Mouse (Mus musculus): ENCODE results near the gene Ermp1. TPM values are rescaled to one million over a fixed set of nuclear protein-coding genes. Genes with fewer than 3 reads are reported as not detected.

The Ermp1 gene
- polyA plus RNA-seq, 1 experiment from 2014 or later: 6.3 TPM

GRCm38 (mm10) chr19:29644747-29645146, 3.5 kb downstream of the Ermp1 start:
- Histone ChIP-seq H3K4me1 (replicated peaks) (peaks cover 16% of the 10 kb centered on the region), H3K27ac (no peak overlapping the region), H3K4me2 (no peak overlapping the region), H3K27me3 (0 out of 2 replicates have a peak, but pooled peaks cover 5% of the 10 kb centered on the region), H3K36me3 (no peaks in the 10 kb centered on the region; the same call in 1 of the 2 replicates), H3K9ac (no peak overlapping the region), H3K4me3 (no peak overlapping the region), H3K9me3 (replicated peaks) (no peaks in the 10 kb centered on the region)
- ATAC-seq (replicated peaks; ENCODE audit: insufficient number of reproducible peaks, insufficient read depth, low FRiP score, low read depth): no peak
- 92% methylated on average over 6 of the region's 6 CpGs for WGBS

GRCm38 (mm10) chr19:29643194-29643922, 4.9 kb downstream of the Ermp1 start:
- H3K9me3 ChIP-seq (replicated peaks): no peaks in the 10 kb centered on the region
- no peak for ATAC-seq (replicated peaks; ENCODE audit: insufficient number of reproducible peaks, insufficient read depth, low FRiP score, low read depth)
- WGBS: 85% methylated on average over 11 of the region's 11 CpGs
- H3K27me3 ChIP-seq: 0 out of 2 replicates have a peak, but pooled peaks cover 3% of the 10 kb centered on the region
- H3K4me2 ChIP-seq: no peak overlapping the region
- H3K4me1 ChIP-seq (replicated peaks): peaks cover 14% of the 10 kb centered on the region
- H3K9ac ChIP-seq: no peak overlapping the region
- no peak overlapping the region for H3K4me3 ChIP-seq
- H3K27ac ChIP-seq: no peak overlapping the region
- no peaks in the 10 kb centered on the region; the same call in 1 of the 2 replicates for H3K36me3 ChIP-seq

- 0 out of 2 replicates have a peak, but pooled peaks cover 3% of the 10 kb centered on the region for H3K27me3 ChIP-seq
- ATAC-seq (replicated peaks; ENCODE audit: insufficient number of reproducible peaks, insufficient read depth, low FRiP score, low read depth): no peak
- H3K4me1 ChIP-seq (replicated peaks): peaks cover 13% of the 10 kb centered on the region
- no peak overlapping the region for H3K4me2 ChIP-seq
- H3K27ac ChIP-seq: no peak overlapping the region
- H3K4me3 ChIP-seq: no peak overlapping the region
- H3K9ac ChIP-seq: no peak overlapping the region
- H3K36me3 ChIP-seq: no peaks in the 10 kb centered on the region; the same call in 1 of the 2 replicates
- WGBS: 53% methylated on average over 6 of the region's 6 CpGs
- H3K9me3 ChIP-seq (replicated peaks): no peaks in the 10 kb centered on the region
Observed at GRCm38 (mm10) chr19:29642211-29642610, 6.0 kb downstream of the Ermp1 start.

- H3K4me1 ChIP-seq (replicated peaks): peaks cover 13% of the 10 kb centered on the region
- no peak overlapping the region; the same call in 1 of the 2 replicates for H3K27ac ChIP-seq
- H3K36me3 ChIP-seq: no peaks in the 10 kb centered on the region; the same call in 1 of the 2 replicates
- 0 out of 2 replicates have a peak, but pooled peaks cover 3% of the 10 kb centered on the region for H3K27me3 ChIP-seq
- no peak overlapping the region for H3K9ac ChIP-seq
- 0 out of 2 replicates have a peak overlapping the region, but pooled peaks have one; percentile 7 for H3K4me3 ChIP-seq
- ATAC-seq (replicated peaks; ENCODE audit: insufficient number of reproducible peaks, insufficient read depth, low FRiP score, low read depth): no peak
- H3K9me3 ChIP-seq (replicated peaks): no peaks in the 10 kb centered on the region
- WGBS: 76% methylated on average over 5 of the region's 5 CpGs
- H3K4me2 ChIP-seq: peak overlapping the region; percentile 29
Observed at GRCm38 (mm10) chr19:29641510-29641909, 6.7 kb downstream of the Ermp1 start.

GRCm38 (mm10) chr19:29641055-29641454, 7.2 kb downstream of the Ermp1 start:
- no peaks in the 10 kb centered on the region; the same call in 1 of the 2 replicates for H3K36me3 ChIP-seq
- no peak overlapping the region for H3K9ac ChIP-seq
- 0 out of 2 replicates have a peak, but pooled peaks cover 3% of the 10 kb centered on the region for H3K27me3 ChIP-seq
- no peak overlapping the region for H3K27ac ChIP-seq
- ATAC-seq (replicated peaks; ENCODE audit: insufficient number of reproducible peaks, insufficient read depth, low FRiP score, low read depth): peak; percentile 55; the same call in 1 of the 2 replicates
- 44% methylated on average over 9 of the region's 9 CpGs for WGBS
- H3K4me2 ChIP-seq: peak overlapping the region; percentile 29
- H3K9me3 ChIP-seq (replicated peaks): no peaks in the 10 kb centered on the region
- H3K4me3 ChIP-seq: peak overlapping the region; percentile 7; the same call in 1 of the 2 replicates
- peaks cover 13% of the 10 kb centered on the region for H3K4me1 ChIP-seq (replicated peaks)

GRCm38 (mm10) chr19:29612102-29612501, 36.1 kb downstream of the Ermp1 start:
- Histone ChIP-seq H3K27me3 (peaks cover 44% of the 10 kb centered on the region), H3K9me3 (replicated peaks) (no peaks in the 10 kb centered on the region), H3K4me1 (replicated peaks) (peaks cover 6% of the 10 kb centered on the region), H3K36me3 (no peaks in the 10 kb centered on the region; the same call in 1 of the 2 replicates), H3K9ac (no peak overlapping the region), H3K27ac (no peak overlapping the region), H3K4me3 (no peak overlapping the region), H3K4me2 (no peak overlapping the region)
- 84% methylated on average over 2 of the region's 2 CpGs for WGBS
- ATAC-seq (replicated peaks; ENCODE audit: insufficient number of reproducible peaks, insufficient read depth, low FRiP score, low read depth): no peak

- peaks cover 37% of the 10 kb centered on the region for H3K27me3 ChIP-seq
- peak overlapping the region; percentile 19; the same call in 1 of the 2 replicates for H3K4me2 ChIP-seq
- H3K9me3 ChIP-seq (replicated peaks): no peaks in the 10 kb centered on the region
- H3K4me3 ChIP-seq: no peak overlapping the region
- whole genome bisulfite sequencing: 24% methylated on average over 10 of the region's 10 CpGs
- no peak overlapping the region for H3K9ac ChIP-seq
- H3K4me1 ChIP-seq (replicated peaks): peaks cover 6% of the 10 kb centered on the region
- H3K36me3 ChIP-seq: no peaks in the 10 kb centered on the region; the same call in 1 of the 2 replicates
- H3K27ac ChIP-seq: peak overlapping the region; percentile 35; the same call in 1 of the 2 replicates
- peak; percentile 93 for ATAC-seq (replicated peaks; ENCODE audit: insufficient number of reproducible peaks, insufficient read depth, low FRiP score, low read depth)
Observed at GRCm38 (mm10) chr19:29610907-29611306, 37.3 kb downstream of the Ermp1 start.

GRCm38 (mm10) chr19:29608212-29608611, 40.0 kb downstream of the Ermp1 start:
- Histone ChIP-seq H3K9ac (no peak overlapping the region), H3K4me3 (no peak overlapping the region), H3K36me3 (peaks cover 4% of the 10 kb centered on the region), H3K4me1 (replicated peaks) (peaks cover 6% of the 10 kb centered on the region), H3K27ac (no peak overlapping the region), H3K9me3 (replicated peaks) (no peaks in the 10 kb centered on the region), H3K4me2 (no peak overlapping the region), H3K27me3 (peaks cover 15% of the 10 kb centered on the region)
- no peak for ATAC-seq (replicated peaks; ENCODE audit: insufficient number of reproducible peaks, insufficient read depth, low FRiP score, low read depth)
- 68% methylated on average over 4 of the region's 4 CpGs for WGBS

GRCm38 (mm10) chr19:29607521-29607920, 40.7 kb downstream of the Ermp1 start:
- H3K36me3 ChIP-seq: peaks cover 11% of the 10 kb centered on the region
- no peaks in the 10 kb centered on the region for H3K9me3 ChIP-seq (replicated peaks)
- H3K9ac ChIP-seq: no peak overlapping the region
- no peak for ATAC-seq (replicated peaks; ENCODE audit: insufficient number of reproducible peaks, insufficient read depth, low FRiP score, low read depth)
- no peak overlapping the region for H3K4me3 ChIP-seq
- H3K27me3 ChIP-seq: peaks cover 8% of the 10 kb centered on the region
- 93% methylated on average over 4 of the region's 4 CpGs for WGBS
- no peak overlapping the region for H3K4me2 ChIP-seq
- H3K27ac ChIP-seq: no peak overlapping the region
- H3K4me1 ChIP-seq (replicated peaks): peaks cover 6% of the 10 kb centered on the region

GRCm38 (mm10) chr19:29604653-29605052, 43.6 kb downstream of the Ermp1 start:
- 93% methylated on average over 3 of the region's 3 CpGs for WGBS
- Histone ChIP-seq H3K4me1 (replicated peaks) (no peaks in the 10 kb centered on the region), H3K4me2 (no peak overlapping the region), H3K9me3 (replicated peaks) (no peaks in the 10 kb centered on the region), H3K27ac (no peak overlapping the region), H3K4me3 (no peak overlapping the region), H3K36me3 (peaks cover 29% of the 10 kb centered on the region), H3K27me3 (peaks cover 10% of the 10 kb centered on the region; the same call in 1 of the 2 replicates), H3K9ac (no peak overlapping the region)
- ATAC-seq (replicated peaks; ENCODE audit: insufficient number of reproducible peaks, insufficient read depth, low FRiP score, low read depth): no peak

- ATAC-seq (replicated peaks; ENCODE audit: insufficient number of reproducible peaks, insufficient read depth, low FRiP score, low read depth): no peak
- H3K4me3 ChIP-seq: no peak overlapping the region
- H3K27me3 ChIP-seq: peaks cover 10% of the 10 kb centered on the region; the same call in 1 of the 2 replicates
- no peak overlapping the region for H3K27ac ChIP-seq
- no peak overlapping the region for H3K9ac ChIP-seq
- WGBS: 81% methylated on average over 14 of the region's 14 CpGs
- H3K9me3 ChIP-seq (replicated peaks): no peaks in the 10 kb centered on the region
- no peak overlapping the region for H3K4me2 ChIP-seq
- H3K36me3 ChIP-seq: peaks cover 35% of the 10 kb centered on the region
- H3K4me1 ChIP-seq (replicated peaks): no peaks in the 10 kb centered on the region
Observed at GRCm38 (mm10) chr19:29603548-29604353, 44.5 kb downstream of the Ermp1 start.
